ENCODE assay signal across 11 mouse cellular contexts in the genomic region with DNA sequence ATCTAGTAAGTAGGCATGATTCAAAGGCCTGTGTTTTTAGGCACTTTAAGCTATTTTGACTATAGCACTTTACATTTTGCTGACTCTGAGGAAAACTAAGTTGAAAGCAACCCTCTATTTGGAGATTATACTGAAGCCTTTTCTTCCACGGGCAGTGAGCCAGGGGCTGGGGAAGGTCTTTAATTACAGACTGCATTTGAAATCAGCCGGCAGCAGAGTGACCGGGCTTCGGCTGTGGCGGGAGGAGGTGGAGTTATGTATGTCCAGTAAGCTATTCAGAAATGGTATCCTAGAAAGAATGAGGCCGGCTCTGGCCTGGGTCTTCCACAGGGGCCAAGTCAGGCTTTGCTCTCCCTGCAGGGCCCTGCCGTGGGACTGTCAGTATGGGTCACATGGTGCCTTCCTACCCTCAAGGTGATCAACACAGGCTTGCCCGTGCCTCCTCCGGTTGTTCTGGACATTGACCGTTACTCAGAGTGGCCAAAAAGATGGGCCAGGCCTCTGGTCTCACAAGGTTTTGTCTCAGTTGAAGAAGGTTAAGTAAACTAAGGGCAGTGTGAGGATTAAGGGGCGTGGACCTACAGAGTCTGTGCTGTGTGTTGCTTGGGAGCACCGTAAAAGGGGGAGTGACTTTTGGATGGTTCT. TPM values are rescaled to one million over a fixed set of nuclear protein-coding genes. Genes with fewer than 3 reads are reported as not detected.
A peak's percentile ranks its signal among the peaks of the same experiment; 100 is the strongest.
DNase-seq lines count a peak whose midpoint lies in the region; ATAC-seq and TF ChIP-seq lines count a peak whose summit lies in the region.
"Had no signal": no experiment of that assay in that cellular context is flagged by ENCODE, and none has a peak within 500 bp of the region (broad histone marks: within the 10 kb centered on the region; RNA-seq: fewer than 3 reads in every experiment).

No protein-coding gene starts in this region.

- no peak for TF ChIP-seq POLR2A in liver, adult 2 months (IDR thresholded peaks at IDR 0.05; ENCODE audit: extremely low read depth, insufficient read depth, low read length)
- no peak for TF ChIP-seq POLR2A in limb, embryonic 14.5 days (IDR thresholded peaks at IDR 0.05; ENCODE audit: borderline replicate concordance, extremely low read depth, insufficient read depth, insufficient read length)

- peaks cover 4% of the 10 kb centered on the region for H3K36me3 ChIP-seq in forebrain, embryonic 12.5 days (replicated peaks)
- peaks cover 7% of the 10 kb centered on the region for H3K36me3 ChIP-seq in forebrain, embryonic 10.5 days (replicated peaks)
- peaks cover 4% of the 10 kb centered on the region; the same call in 1 of the 2 replicates for H3K36me3 ChIP-seq in liver, adult 2 months (ENCODE audit: control insufficient read depth, insufficient read depth, low read length)
- H3K36me3 ChIP-seq in liver, embryonic 11.5 days (ENCODE audit: control insufficient read depth, insufficient read depth, low read length): no peaks in the 10 kb centered on the region
- H3K36me3 ChIP-seq in limb, embryonic 14.5 days (ENCODE audit: control insufficient read depth, insufficient read depth, low read length): 0 out of 2 replicates have a peak, but pooled peaks cover 2% of the 10 kb centered on the region

- 63% methylated on average over 12 of the region's 12 CpGs for WGBS in forebrain, embryonic 12.5 days
- 76% methylated on average over 12 of the region's 12 CpGs for WGBS in forebrain, embryonic 10.5 days
- WGBS in liver, adult 2 months: 25% methylated on average over 12 of the region's 12 CpGs
- 80% methylated on average over 12 of the region's 12 CpGs for WGBS in liver, embryonic 11.5 days
- 71% methylated on average over 12 of the region's 12 CpGs for WGBS in limb, embryonic 14.5 days

- H3K79me2 ChIP-seq in liver, adult 2 months (ENCODE audit: control insufficient read depth, insufficient read depth, low read length): peaks cover 23% of the 10 kb centered on the region

- no peak overlapping the region for H3K4me3 ChIP-seq in forebrain, embryonic 12.5 days (replicated peaks)
- no peak overlapping the region for H3K4me3 ChIP-seq in forebrain, embryonic 10.5 days
- no peak overlapping the region for H3K4me3 ChIP-seq in liver, adult 2 months (ENCODE audit: insufficient read depth, low read depth, low read length)
- H3K4me3 ChIP-seq in liver, embryonic 11.5 days (ENCODE audit: low read depth, low read length): no peak overlapping the region
- H3K4me3 ChIP-seq in limb, embryonic 14.5 days (replicated peaks; ENCODE audit: low read length): no peak overlapping the region
- H3K4me3 ChIP-seq: heart, adult 2 months had no signal

- peaks cover 10% of the 10 kb centered on the region; the same call in 1 of the 2 replicates for H3K27me3 ChIP-seq in forebrain, embryonic 12.5 days
- H3K27me3 ChIP-seq in forebrain, embryonic 10.5 days (ENCODE audit: poor library complexity, severe bottlenecking): peaks cover 22% of the 10 kb centered on the region
- no peaks in the 10 kb centered on the region for H3K27me3 ChIP-seq in liver, adult 2 months (ENCODE audit: control insufficient read depth, insufficient read depth, low read length)
- peaks cover 12% of the 10 kb centered on the region for H3K27me3 ChIP-seq in liver, embryonic 11.5 days (replicated peaks; ENCODE audit: control insufficient read depth, insufficient read depth, low read length)
- peaks cover 3% of the 10 kb centered on the region; the same call in 1 of the 2 replicates for H3K27me3 ChIP-seq in limb, embryonic 14.5 days (ENCODE audit: control insufficient read depth, insufficient read depth, low read length)

- ATAC-seq in forebrain, embryonic 12.5 days (ENCODE audit: low FRiP score): no peak
- ATAC-seq in liver, embryonic 11.5 days (replicated peaks; ENCODE audit: low FRiP score): no peak
- no peak for ATAC-seq in limb, embryonic 14.5 days (ENCODE audit: low FRiP score, low read depth)
- no peak for ATAC-seq in megakaryocyte, adult 5-6 weeks (ENCODE audit: poor library complexity, severe bottlenecking)
- ATAC-seq: liver, postnatal 0 days had no signal

- peak overlapping the region; percentile 46; the same call in 1 of the 2 replicates for H3K27ac ChIP-seq in forebrain, embryonic 12.5 days
- H3K27ac ChIP-seq in forebrain, embryonic 10.5 days: no peak overlapping the region
- H3K27ac ChIP-seq in liver, adult 2 months (replicated peaks; ENCODE audit: insufficient read depth, low read depth, low read length): no peak overlapping the region
- no peak overlapping the region for H3K27ac ChIP-seq in liver, embryonic 11.5 days (ENCODE audit: low read depth, low read length)
- peak overlapping the region; percentile 40; the same call in 1 of the 2 replicates for H3K27ac ChIP-seq in limb, embryonic 14.5 days (replicated peaks; ENCODE audit: low read depth, low read length)
- H3K27ac ChIP-seq: heart, adult 2 months had no signal

- no peak overlapping the region for H3K4me2 ChIP-seq in forebrain, embryonic 12.5 days
- no peak overlapping the region for H3K4me2 ChIP-seq in liver, embryonic 11.5 days
- no peak overlapping the region for H3K4me2 ChIP-seq in limb, embryonic 14.5 days (replicated peaks; ENCODE audit: low read depth, low read length, severe bottlenecking)

- TF ChIP-seq CTCF in liver, adult 2 months (IDR thresholded peaks at IDR 0.05; ENCODE audit: low read depth, low read length): no peak

- peaks cover 26% of the 10 kb centered on the region for H3K4me1 ChIP-seq in forebrain, embryonic 12.5 days
- H3K4me1 ChIP-seq in forebrain, embryonic 10.5 days: peaks cover 48% of the 10 kb centered on the region
- H3K4me1 ChIP-seq in liver, adult 2 months (ENCODE audit: control insufficient read depth, insufficient read depth, low read length): peaks cover 15% of the 10 kb centered on the region
- peaks cover 13% of the 10 kb centered on the region for H3K4me1 ChIP-seq in liver, embryonic 11.5 days (replicated peaks; ENCODE audit: control insufficient read depth, insufficient read depth, low read length)
- H3K4me1 ChIP-seq in limb, embryonic 14.5 days (ENCODE audit: control insufficient read depth, insufficient read depth, low read length): no peaks in the 10 kb centered on the region; the same call in 1 of the 2 replicates

- no peak for DNase-seq in forebrain, embryonic 10.5 days (ENCODE audit: extremely low spot score, low spot score)
- peak; percentile 64 for DNase-seq in liver, adult 2 months (ENCODE audit: extremely low read depth, low read depth, low spot score)
- no peak for DNase-seq in liver, embryonic 11.5 days (ENCODE audit: low spot score)
- peak; percentile 19 to 47 for DNase-seq in cerebellum, postnatal 25 days
- DNase-seq in limb, embryonic 14.5 days (ENCODE audit: low spot score): no peak
- no peak for DNase-seq in embryo, embryonic 10 days (ENCODE audit: low spot score)
- DNase-seq: adrenal gland, adult 8-10 months; heart, adult 2 months; liver, postnatal 0 days had no signal

- H3K9me3 ChIP-seq in forebrain, embryonic 12.5 days: no peaks in the 10 kb centered on the region
- H3K9me3 ChIP-seq in forebrain, embryonic 10.5 days: no peaks in the 10 kb centered on the region
- no peaks in the 10 kb centered on the region for H3K9me3 ChIP-seq in liver, embryonic 11.5 days (ENCODE audit: control insufficient read depth, low read length)
- H3K9me3 ChIP-seq in limb, embryonic 14.5 days (ENCODE audit: control insufficient read depth, low read length): no peaks in the 10 kb centered on the region

- H3K9ac ChIP-seq in forebrain, embryonic 12.5 days: no peak overlapping the region
- H3K9ac ChIP-seq in liver, adult 2 months (ENCODE audit: low read depth, low read length): no peak overlapping the region
- no peak overlapping the region for H3K9ac ChIP-seq in liver, embryonic 11.5 days (ENCODE audit: low read depth, low read length)
- H3K9ac ChIP-seq in limb, embryonic 14.5 days (ENCODE audit: low read depth, low read length, severe bottlenecking): no peak overlapping the region
- H3K9ac ChIP-seq: liver, postnatal 0 days had no signal

RNA-seq across cellular contexts. Expression of a gene that starts 11.5 kb away (rescaled TPM):
- 49.3 and 51.1 TPM in 2 replicates for polyA plus RNA-seq in forebrain, embryonic 12.5 days (2016; fragmentation: Nextera tagmentation; extraction: Ambion mirVana)
- 14.4 and 16.6 TPM in 2 replicates for polyA plus RNA-seq in forebrain, embryonic 10.5 days (2016; fragmentation: Nextera tagmentation; extraction: Ambion mirVana)
- 141 and 185 TPM in 2 replicates for total RNA-seq in liver, adult 2 months (2014; rRNA removed)
- 314 and 354 TPM in 2 replicates for polyA plus RNA-seq in liver, adult 2 months (2012; rRNA removed)
- 42.8 and 47.2 TPM in 2 replicates for polyA plus RNA-seq in liver, embryonic 11.5 days (2014; fragmentation: Nextera tagmentation; extraction: Ambion mirVana)
- polyA plus RNA-seq in limb, embryonic 14.5 days (2012; rRNA removed): 39.1 and 43.9 TPM in 2 replicates
- polyA plus RNA-seq in limb, embryonic 14.5 days (2014; fragmentation: Nextera tagmentation; extraction: Ambion mirVana): 27.2 and 28.5 TPM in 2 replicates
- total RNA-seq in megakaryocyte, adult 5-6 weeks (2015): 0.16 and 0.56 TPM in 2 replicates
- 1.5 and 3.2 TPM in 2 replicates for total RNA-seq in megakaryocyte, adult 5-6 weeks (2017)

Comparison
In these comparisons a context has a peak if more than half of its experiments do, and no peak if none do; other contexts are left out.
1. H3K27ac ChIP-seq: peak in forebrain, embryonic 12.5 days (single experiment) and limb, embryonic 14.5 days (single experiment); none in forebrain, embryonic 10.5 days (single experiment), liver, adult 2 months (single experiment) and liver, embryonic 11.5 days (single experiment).
2. DNase-seq: peak in liver, adult 2 months (single experiment) and cerebellum, postnatal 25 days (2 of 2); none in forebrain, embryonic 10.5 days (single experiment), liver, embryonic 11.5 days (single experiment), limb, embryonic 14.5 days (single experiment) and embryo, embryonic 10 days (single experiment).